Mouse (Mus musculus): ENCODE measurements at regions not wholly inside any gene's neighbourhood (a gene's known extent, or its start where the extent isn't known, plus 50 kb on each side); places are given as distances from the start of the nearest gene placed in this dataset.

- DNase-seq (ENCODE audit: low spot score in 2 of 2): no peak
Observed at GRCm38 (mm10) chr6:143372487-143372886, 205.5 kb downstream of the Etnk1 start.

GRCm38 (mm10) chr6:143373686-143374273 is 206.8 kb downstream of the Etnk1 start:
- DNase-seq (ENCODE audit: low spot score in 2 of 2): peak in 1 of 2 experiments; percentile 57

- peak in 1 of 2 experiments; percentile 21 for DNase-seq (ENCODE audit: low spot score in 2 of 2)
Observed at GRCm38 (mm10) chr6:143375951-143376713, 209.1 kb downstream of the Etnk1 start.

- DNase-seq (ENCODE audit: low spot score in 2 of 2): no peak
Observed at GRCm38 (mm10) chr6:143377121-143377520, 210.1 kb downstream of the Etnk1 start.

- no peak for DNase-seq (ENCODE audit: low spot score in 2 of 2)
Observed at GRCm38 (mm10) chr6:143378126-143378525, 211.1 kb downstream of the Etnk1 start.

GRCm38 (mm10) chr6:143380490-143380889 is 213.5 kb downstream of the Etnk1 start:
- no peak for DNase-seq (ENCODE audit: low spot score in 2 of 2)

- DNase-seq (ENCODE audit: low spot score in 2 of 2): no peak
Observed at GRCm38 (mm10) chr6:143386597-143387450, 219.8 kb downstream of the Etnk1 start.

- DNase-seq (ENCODE audit: low spot score in 2 of 2): no peak
Observed at GRCm38 (mm10) chr6:143393543-143394207, 226.7 kb downstream of the Etnk1 start.

- DNase-seq (ENCODE audit: low spot score in 2 of 2): no peak
Observed at GRCm38 (mm10) chr6:143394377-143394776, 227.4 kb downstream of the Etnk1 start.

GRCm38 (mm10) chr6:143401436-143401835 is 234.4 kb downstream of the Etnk1 start:
- no peak for DNase-seq (ENCODE audit: low spot score in 2 of 2)

GRCm38 (mm10) chr6:143401921-143402320 is 234.9 kb downstream of the Etnk1 start:
- no peak for DNase-seq (ENCODE audit: low spot score in 2 of 2)

GRCm38 (mm10) chr6:143402766-143403165 is 235.7 kb downstream of the Etnk1 start:
- no peak for DNase-seq (ENCODE audit: low spot score in 2 of 2)

- no peak for DNase-seq (ENCODE audit: low spot score in 2 of 2)
Observed at GRCm38 (mm10) chr6:143404521-143404920, 237.5 kb downstream of the Etnk1 start.

- peak in 1 of 2 experiments; percentile 8 for DNase-seq (ENCODE audit: low spot score in 2 of 2)
Observed at GRCm38 (mm10) chr6:143412056-143412455, 245.0 kb downstream of the Etnk1 start.

GRCm38 (mm10) chr6:143412721-143413120 is 245.7 kb downstream of the Etnk1 start:
- no peak for DNase-seq (ENCODE audit: low spot score in 2 of 2)

- peak in 1 of 2 experiments; percentile 88 for DNase-seq (ENCODE audit: low spot score in 2 of 2)
Observed at GRCm38 (mm10) chr6:143414590-143415382, 247.8 kb downstream of the Etnk1 start.

- peak in 1 of 2 experiments; percentile 61 for DNase-seq (ENCODE audit: low spot score in 2 of 2)
Observed at GRCm38 (mm10) chr6:143415383-143415778, 248.4 kb downstream of the Etnk1 start.

GRCm38 (mm10) chr6:143419872-143420271 is 252.9 kb downstream of the Etnk1 start:
- no peak for DNase-seq (ENCODE audit: low spot score in 2 of 2)

GRCm38 (mm10) chr6:143423026-143423425 is 256.0 kb downstream of the Etnk1 start:
- no peak for DNase-seq (ENCODE audit: low spot score in 2 of 2)

- DNase-seq (ENCODE audit: low spot score in 2 of 2): no peak
Observed at GRCm38 (mm10) chr6:143425182-143425829, 258.3 kb downstream of the Etnk1 start.

Data from left cerebral cortex, adult 9 months (tissue).